Mouse (Mus musculus): ENCODE measurements at regions not wholly inside any gene's neighbourhood (a gene's known extent, or its start where the extent isn't known, plus 50 kb on each side); places are given as distances from the start of the nearest gene placed in this dataset.

DNA sequence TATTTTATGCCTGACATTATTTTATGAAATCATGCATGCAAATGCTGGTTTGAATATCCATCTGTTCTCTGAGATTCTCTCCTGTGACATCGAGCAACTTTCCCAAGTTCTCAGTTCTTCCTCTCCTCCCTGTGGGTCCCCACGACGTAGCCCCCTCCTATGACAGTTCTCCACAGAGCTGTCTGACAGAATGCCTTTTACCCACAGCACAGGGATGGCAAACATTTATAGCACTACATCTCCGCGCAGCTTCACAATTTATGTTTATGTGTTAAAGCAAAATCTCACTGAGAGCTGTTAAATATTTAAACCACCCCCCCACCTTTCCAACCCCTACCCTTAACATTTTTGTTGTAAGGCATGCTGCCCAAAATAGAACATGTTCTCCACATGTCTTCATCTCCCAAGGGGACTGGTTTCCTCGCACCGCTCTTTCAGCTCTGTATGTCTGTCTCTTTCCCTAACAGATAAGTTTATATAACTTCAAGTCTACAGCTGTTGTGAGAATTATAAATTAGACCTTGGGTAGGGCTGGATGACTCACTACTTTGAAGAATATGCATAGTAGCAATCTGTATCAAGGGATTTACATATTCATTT, 63.5 kb upstream of the Ndst3 start:
- in situ Hi-C loops (cut with MboI, MseI), result no loop called here

DNA sequence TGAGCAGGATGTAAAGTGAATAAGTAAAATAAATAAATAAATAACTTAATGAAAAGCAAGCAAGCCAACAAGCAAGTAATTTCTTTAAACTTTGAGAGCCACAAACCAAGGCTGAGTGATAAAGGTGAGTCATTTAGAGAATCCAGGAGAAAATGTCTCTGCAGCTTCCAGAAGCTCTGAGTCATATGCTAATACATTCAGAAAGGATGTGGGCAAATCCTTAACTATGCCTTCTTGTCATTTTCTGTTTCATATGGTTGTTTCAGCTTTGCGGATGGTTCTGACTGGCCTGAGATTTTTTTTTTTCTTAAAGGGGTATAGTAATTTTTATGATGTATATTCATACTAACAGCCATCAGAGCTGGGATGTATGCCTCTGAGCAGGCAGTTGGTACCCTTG, 64.3 kb upstream of the Ndst3 start:
- in situ Hi-C loops (cut with MboI, MseI), result no loop called here

DNA sequence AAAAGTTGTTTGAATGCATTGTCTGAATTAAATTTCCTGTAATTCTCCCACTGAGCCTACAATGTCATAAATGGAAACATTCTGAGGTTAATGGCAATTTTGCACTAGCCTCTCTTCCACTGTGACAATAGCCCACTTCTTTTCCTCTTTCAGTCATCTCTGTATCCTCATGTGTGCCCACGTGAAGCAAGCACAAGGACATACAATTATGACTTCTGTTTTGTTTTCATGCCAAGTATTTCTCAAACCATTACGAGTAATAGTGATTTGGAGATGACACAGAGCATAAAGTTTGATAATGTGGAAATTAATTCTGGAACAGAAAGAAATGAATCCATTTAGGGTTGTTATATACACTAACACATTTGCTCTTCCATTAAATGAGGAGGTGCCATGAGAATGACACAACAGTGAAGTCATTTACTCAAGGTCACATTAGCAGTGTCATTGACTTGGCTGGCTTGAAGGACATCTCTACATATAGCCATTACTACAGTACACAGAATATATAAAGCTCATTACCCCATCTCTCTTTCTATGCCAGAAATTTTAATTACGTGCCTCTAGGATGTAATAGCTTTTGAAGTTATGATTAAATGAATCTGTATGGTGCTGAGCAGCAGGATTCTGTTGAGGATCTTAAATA, 75.4 kb upstream of the Ndst3 start:
- in situ Hi-C loops (cut with MboI, MseI), result no loop called here

DNA sequence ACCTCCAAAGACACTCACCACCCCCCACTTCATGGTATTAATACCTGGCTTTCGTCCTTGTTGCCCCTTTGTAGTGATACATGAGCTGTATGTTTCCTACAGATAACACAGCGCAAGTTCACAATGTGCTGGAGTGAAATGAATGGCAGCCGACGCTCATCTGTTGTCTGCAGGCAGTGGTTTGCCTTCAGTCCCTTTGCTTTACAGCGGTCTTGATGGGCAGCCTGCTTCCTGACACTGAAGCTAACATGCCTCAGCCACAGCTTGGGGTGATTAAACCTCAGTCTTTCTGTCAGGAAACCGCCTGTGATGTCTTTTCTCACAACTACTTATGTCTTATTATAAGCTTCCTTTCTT, 75.9 kb upstream of the Ndst3 start:
- in situ Hi-C loops (cut with MboI, MseI), result no loop called here

DNA sequence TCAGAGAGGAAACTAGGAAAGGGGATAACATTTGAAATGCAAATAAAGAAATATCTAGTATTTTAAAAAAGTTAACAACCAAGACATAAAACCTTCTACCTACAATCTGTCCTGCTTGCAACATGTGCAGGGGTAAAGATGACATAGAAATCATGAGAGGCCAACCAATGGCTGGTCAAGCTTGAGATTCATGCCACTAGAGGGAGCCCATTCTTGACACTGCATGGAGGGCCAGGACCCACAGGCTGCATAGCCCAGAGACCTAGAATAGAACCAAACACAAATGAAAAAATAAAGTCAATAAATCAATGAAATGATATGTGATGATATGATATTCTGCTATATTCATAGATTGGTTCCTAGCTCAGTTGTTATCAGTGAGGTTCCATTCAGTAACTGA, 89.9 kb upstream of the Ndst3 start:
- in situ Hi-C loops (cut with MboI, MseI), result no loop called here

DNA sequence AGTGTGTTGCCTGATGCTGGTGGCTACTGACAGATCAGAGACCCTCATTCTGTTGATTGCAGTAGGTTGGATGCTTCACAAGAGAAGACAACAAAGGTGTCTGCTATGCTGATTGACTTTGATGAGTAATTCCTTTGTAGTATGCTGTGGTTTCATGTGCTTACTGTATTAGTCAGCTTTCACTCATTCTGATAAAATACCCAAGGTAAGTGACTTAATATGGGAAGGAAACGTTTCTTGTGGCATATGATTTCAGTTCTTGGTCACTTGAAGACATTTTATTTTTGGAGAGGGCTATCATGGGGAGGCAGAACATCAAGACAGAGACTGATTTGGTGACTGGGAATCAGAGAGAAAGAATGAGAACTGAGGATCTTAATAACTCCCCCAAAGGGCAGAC, 90.9 kb upstream of the Ndst3 start:
- in situ Hi-C loops (cut with MboI, MseI), result no loop called here

DNA sequence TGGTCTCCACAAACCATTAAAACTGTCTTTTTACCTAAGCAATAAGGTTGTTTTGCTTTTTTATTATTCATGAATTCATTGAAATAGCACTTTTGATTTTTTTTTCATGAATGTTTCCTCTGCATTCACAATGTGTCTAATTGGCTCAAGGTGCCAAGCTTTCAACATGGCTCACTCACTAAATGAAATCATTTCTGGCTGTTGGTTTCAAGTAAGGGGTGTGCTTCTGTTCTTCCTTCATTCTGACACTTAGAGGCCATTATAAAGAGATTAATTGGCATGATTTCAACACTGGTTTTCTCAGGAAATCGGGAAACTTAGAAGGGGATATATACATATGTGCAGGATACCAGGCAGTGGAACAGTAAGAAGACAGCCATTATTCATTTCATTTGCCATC, 93.5 kb upstream of the Ndst3 start:
- in situ Hi-C loops (cut with MboI, MseI), result no loop called here

DNA sequence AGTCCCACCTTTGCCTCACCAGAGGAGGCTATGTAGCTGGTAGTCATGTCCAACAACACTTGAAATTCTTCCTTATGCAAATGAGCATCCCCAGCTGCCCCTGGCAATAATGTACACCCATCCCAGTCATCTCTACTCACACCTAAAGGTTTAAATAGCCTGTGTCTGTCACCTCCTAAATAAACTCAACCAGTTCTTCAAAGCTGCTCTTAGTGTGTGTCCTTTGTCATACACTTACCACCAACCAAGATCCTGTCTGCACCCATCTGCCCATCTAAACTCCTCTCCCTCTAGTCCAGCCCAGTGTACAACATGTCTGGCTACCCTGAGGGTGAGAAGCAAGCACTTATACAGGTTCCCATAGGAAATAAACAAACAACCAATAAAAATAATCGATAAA, 103.4 kb upstream of the Ndst3 start:
- in situ Hi-C loops (cut with MboI, MseI), result no loop called here

DNA sequence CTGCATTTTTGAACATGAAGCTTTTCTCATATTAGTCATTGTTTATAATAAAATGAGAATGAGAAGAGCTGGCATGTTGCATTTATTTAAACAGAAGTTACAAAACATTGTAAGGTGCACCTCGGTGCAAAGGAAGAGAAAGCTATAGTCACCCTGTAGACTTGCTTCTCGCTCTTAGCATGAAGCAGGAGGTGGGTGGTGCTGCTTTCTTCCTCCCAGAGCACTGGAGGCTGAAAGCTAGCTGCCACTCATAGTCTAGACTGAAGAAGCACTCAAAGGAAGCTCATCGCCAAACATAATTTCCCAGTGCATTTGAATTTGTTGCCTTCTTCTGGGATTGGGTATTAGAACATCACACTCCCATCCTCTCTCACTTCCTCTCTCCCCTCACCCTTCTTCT, 114.7 kb upstream of the Ndst3 start:
- in situ Hi-C loops (cut with MboI, MseI), result no loop called here

DNA sequence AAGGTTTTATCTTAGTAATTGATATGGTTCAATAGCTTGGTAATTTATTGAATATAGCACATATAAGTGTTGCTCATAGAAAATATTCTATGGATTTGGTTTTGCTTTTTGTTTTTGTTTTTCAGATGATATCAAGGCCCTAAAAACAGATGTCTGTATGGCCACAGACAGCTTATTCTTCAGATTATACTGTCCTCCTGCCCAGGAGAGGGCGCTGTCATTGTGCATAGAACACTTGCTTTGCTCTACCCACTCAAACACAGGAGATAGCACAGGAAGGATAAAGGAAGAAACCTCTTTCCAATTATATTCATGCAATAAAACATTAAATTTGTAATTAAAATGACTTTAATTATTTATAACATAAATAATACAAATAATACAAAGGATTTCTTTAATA, 115.4 kb upstream of the Ndst3 start:
- in situ Hi-C loops (cut with MboI, MseI), result no loop called here

DNA sequence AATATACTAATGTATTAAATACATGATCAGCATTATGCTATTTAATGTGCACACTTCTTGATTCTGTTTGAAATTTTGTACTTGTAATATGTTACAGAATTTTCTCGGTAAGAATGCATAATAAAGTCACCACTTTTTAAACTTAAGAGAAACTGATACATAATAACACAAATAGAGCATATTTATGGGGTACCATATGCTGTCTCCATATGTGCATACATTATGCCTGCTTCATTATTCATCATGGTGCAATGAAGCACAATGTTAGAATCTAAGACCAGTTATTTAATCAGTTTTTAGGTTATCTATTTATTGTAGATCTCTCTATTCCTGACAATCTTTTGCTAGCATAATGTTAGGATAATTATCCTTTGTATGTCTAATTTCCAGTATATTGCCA, 115.9 kb upstream of the Ndst3 start:
- in situ Hi-C loops (cut with MboI, MseI), result no loop called here

DNA sequence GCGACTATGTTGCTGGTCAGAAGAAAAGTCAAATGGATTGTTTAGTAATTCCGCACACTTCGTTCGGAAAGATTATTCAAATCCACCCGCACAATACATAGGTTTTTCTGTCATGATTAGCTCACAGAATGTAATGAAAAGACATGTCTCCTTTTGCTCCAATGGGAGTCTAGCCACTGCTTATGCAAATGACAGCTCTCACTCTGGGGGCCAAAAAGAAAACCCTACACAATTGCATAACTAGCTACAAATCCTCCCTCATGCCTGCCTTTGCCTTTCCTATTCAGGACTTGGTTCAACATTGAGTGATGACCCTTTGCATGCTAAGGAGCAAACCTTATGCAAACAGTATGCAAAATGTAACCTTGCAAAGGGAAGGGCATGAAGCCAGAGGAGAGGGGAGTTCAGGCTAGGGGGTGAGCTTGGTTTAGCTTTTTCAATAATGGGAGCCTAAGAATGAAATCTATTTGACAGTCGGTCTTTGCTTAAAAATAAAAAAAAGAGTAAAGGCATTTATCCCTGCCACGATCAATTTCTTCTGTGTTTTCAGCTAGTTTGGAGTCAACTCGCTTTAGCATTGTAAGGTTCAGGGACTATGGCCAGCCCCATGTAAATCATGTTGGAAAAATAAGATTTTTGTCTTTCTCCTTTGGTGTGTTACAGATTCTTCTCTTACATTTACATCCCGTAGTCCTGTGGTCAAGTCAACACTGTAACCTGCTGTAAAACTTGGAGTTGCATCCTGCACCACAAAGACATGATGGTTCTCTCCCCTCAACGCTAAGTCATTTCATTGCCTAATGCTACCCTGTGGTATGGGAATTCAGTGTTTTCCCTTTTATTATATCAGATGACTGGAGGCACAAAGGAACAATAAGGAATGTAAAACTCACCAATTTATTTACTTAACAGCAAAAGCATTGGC, 119.6 kb upstream of the Ndst3 start:
- in situ Hi-C loops (cut with MboI, MseI), result no loop called here

DNA sequence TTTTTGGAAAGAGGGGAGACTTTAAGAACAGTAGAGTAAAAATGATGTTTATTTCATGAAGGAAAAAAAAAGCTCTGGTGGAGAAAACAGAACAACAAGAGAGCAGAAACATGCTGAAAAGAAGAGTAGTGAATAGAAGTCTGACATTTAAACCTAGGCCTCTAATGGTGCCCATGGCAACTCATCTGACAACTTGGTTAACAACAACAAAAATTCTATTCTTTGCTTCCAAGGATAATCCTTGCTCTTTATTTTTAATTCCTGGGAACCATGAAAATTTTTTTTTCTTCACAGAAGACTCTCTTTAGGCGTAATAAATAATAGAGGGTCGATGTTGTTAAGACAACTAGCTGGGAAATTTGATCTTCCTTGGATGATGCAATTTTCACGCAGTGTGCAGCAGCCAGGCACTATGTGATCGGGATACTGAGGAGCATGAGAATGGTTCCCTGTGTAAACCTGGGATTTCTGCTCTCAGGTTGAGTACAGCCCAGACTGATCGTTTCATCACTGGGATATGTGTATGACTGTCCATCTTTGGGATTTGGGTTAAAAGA, 120.4 kb upstream of the Ndst3 start:
- in situ Hi-C loops (cut with MboI, MseI), result no loop called here

DNA sequence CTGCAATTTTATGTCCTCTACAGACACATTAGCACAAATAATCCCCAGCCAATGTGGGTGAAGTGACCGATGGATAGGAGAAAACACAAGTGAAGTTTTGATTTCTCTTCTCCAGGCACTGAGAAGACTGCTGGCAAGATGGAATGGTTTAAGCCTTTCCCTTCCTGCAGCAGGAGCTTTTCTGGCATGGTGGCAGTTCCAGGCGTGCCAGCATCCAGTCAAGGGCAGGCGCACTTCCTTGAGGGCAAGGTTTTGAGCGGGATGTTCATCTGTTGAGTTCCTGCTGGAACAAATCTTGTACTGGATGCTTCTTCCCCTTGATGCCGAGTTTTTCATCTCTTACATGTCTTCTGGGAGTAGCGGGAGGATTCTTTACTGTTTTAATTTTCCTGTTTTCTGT, 138.1 kb upstream of the Ndst3 start:
- in situ Hi-C loops (cut with MboI, MseI), result no loop called here

DNA sequence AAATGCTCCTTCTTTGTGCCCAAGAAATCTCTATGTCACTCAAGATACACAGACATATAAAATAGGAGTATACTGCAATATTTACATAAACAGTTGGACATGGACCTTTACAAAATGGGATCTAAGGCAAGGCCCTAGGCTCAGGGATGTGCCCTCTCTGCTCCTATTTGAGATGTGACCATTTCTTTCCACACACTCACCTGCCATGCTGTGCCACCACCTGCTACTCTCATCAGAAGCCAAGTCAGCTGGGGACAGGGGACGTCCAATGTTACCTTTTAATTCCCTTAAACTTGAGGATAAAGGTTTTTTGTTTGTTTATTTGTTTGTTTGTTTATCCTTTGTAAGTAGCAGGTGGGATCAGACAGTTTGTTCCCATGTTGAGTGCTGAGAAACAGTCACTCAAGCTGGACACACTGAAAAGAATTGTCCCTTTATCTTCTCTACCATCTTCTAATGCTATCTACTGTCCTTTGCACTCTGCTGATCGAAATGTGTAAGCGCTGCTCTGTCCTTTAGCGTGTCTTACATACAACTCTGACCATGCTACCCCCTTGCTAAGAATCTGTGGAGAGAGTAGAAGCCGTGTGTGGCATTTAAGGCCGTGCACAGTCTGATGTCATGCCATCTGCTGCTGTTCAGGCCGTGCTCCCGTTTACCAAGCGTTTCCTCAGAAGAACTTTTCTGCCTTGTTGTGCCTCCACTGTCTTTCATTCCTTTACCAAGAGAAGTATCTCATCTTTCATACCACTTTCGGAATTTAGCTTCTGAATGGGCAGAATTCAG, 147.9 kb upstream of the Ndst3 start:
- in situ Hi-C loops (cut with MboI, MseI), result no loop called here

DNA sequence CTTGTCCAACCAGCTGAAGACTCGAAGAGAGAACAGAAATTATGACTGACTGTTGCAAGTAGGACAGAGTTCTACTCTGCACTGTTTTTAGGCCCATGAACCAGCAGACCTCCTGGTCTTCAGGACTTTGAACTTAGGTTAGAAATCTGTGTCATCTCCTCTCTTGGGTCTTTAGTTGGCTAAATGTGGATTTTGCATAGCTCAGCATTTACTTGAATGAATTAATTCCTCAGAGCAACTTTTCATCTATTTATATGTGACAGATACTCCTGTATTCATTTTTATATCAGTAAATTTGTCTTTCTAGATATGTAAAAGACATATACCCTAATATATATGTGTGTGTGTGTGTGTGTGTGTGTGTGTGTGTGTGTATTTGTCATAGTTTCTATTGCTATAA, 155.9 kb upstream of the Ndst3 start:
- in situ Hi-C loops (cut with MboI, MseI), result no loop called here

DNA sequence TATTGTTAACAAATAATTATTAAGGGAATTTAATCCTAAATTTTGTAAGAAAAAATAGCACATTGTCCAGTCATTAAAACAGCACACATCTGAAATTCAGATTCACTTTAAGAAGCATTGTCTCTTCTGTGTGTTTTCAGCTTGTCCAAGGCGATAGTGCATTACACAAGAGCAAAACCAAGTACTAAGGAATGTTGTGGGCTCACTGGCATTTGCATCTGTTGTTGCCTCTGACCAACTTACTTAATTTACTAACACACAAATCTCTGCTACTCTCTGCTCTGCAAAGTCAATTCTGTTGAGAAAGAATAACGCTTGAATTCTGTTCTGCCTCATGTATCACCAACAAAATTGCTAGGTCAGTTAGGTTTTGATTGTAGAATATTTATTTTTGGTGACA, 158.0 kb upstream of the Ndst3 start:
- in situ Hi-C loops (cut with MboI, MseI), result no loop called here

DNA sequence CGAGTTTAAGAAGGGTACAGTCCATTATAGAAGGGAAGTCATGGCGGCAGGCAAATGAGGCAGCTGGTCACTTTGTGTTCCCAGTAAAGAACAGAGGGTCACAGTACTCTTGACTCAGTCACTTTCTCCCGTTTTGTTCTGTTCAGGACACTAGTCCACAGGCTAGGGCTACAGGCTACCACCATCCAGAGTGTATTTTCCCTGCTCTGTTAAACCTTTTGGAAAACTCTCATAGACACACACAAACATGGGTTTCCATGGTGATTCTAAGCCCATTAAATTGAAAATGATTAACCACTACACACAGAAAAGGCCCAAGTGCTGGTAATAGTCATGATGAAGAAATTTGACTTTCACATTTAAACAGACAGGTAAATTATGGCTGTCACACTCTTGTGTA, 162.2 kb upstream of the Ndst3 start:
- in situ Hi-C loops (cut with MboI, MseI), result no loop called here

DNA sequence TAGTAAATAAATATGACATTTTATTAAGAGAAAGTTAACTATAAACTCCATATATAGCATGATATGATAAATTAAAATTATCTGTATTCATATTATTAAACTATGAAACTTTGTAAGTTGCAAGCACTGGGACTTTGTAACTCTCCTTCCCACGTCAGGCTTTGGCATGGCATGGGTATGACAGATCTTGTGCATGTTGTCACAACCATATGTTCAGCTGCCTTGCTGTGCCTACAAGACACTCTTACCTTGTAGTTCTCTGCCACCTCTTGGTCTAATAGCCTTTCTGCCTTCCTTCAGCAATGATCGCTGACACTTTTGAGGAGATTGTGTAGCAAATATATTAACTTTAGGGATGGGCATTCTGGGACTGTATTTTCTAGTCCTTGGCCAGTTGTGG, 183.1 kb upstream of the Ndst3 start:
- in situ Hi-C loops (cut with MboI, MseI), result no loop called here

DNA sequence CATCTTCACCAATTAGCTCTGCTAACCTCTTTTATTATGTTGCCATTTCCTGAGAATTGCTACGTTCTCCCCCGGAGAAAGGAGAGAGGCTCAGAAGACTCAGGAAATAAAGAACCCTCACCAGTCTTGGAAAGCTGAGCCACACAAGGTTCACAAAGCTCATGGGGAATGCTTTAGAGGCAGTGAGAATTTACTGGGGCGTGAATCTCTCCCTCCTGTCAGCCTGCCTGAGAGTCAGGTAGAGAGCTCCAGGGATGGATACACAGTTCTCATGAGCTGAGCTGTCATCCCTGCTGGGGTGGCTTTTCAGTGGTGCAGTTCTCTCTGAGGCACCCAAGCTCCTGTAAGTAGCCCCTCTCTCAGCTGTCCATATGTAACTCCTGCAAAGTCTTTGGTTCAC, 203.0 kb upstream of the Ndst3 start:
- in situ Hi-C loops (cut with MboI, MseI), result no loop called here

DNA sequence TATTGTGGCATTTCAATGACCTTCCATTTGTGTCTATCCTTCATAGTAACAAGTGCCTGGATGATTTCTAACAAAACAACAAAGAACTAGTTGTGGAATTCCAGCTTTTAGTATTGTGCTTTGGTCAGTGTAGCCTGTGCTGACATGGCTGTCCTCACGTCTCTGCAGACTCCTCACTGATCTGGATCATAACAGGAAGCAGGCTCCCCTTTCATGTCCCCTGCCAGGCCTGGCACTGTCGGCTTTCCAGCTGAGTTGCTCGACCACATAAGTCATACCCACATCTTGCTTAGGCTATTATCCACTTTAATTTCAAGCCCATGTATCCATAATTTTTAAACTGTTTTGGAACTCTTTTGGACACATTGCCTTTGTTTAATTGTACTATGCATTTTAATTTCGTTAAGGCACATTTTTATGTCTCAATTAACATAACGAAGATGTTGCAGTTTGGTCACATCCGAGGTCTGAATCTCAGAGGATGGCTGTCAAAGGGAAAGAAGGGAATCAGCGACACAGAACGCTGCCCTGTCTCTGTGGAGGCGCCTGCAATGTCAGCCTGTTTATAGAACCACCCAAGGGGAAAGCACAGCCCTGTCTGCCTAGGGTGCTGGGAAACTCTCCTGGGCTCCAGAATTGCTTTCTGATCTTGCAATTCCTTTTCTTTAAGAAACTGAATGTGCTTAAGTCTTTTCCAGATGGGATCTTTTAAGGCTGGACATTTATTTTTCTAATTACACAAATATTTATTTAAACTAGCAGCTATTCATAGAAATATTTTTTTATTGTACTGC, 215.5 kb upstream of the Ndst3 start:
- in situ Hi-C loops (cut with MboI, MseI), result no loop called here
